Mouse (Mus musculus): Measurements from ENCODE around the gene Tmem147. TPM values are rescaled to one million over a fixed set of nuclear protein-coding genes. Genes with fewer than 3 reads are reported as not detected.
"Not testable (repeated sequence)": the region's sequence is repeated elsewhere in the genome, so short reads cannot be mapped to it uniquely, and the experiment has no call there.

Tmem147 gene
- polyA plus RNA-seq, 1 experiment from 2014 or later: 192 TPM

GRCm38 (mm10) chr7:30749824-30750606 lies 20.7 kb upstream of the Tmem147 start:
- Histone ChIP-seq H3K9me3 (replicated peaks) (peaks cover 1% of the 10 kb centered on the region; the same call in 1 of the 2 replicates), H3K4me2 (no peak overlapping the region), H3K4me1 (peaks cover 23% of the 10 kb centered on the region), H3K27me3 (no peaks in the 10 kb centered on the region), H3K9ac (no peak overlapping the region), H3K36me3 (peaks cover 4% of the 10 kb centered on the region; the same call in 1 of the 2 replicates), H3K27ac (0 out of 2 replicates have a peak overlapping the region, but pooled peaks have one; percentile 4), H3K4me3 (replicated peaks) (no peak overlapping the region)
- ATAC-seq (replicated peaks; ENCODE audit: low FRiP score): peak; percentile 71
- WGBS: 61% methylated on average over 13 of the region's 13 CpGs

GRCm38 (mm10) chr7:30747525-30748204 lies 18.3 kb upstream of the Tmem147 start:
- Histone ChIP-seq H3K9me3 (replicated peaks) (no peaks in the 10 kb centered on the region), H3K4me1 (peaks cover 28% of the 10 kb centered on the region), H3K4me3 (replicated peaks) (no peak overlapping the region), H3K4me2 (no peak overlapping the region), H3K9ac (no peak overlapping the region), H3K36me3 (no peaks in the 10 kb centered on the region), H3K27me3 (no peaks in the 10 kb centered on the region), H3K27ac (no peak overlapping the region)
- 79% methylated on average over 7 of the region's 7 CpGs for WGBS
- ATAC-seq (replicated peaks; ENCODE audit: low FRiP score): no peak

GRCm38 (mm10) chr7:30744022-30744598 lies 14.8 kb upstream of the Tmem147 start:
- Histone ChIP-seq H3K27ac (no peak overlapping the region), H3K9ac (no peak overlapping the region), H3K4me2 (no peak overlapping the region), H3K9me3 (replicated peaks) (no peaks in the 10 kb centered on the region), H3K4me1 (peaks cover 5% of the 10 kb centered on the region; the same call in 1 of the 2 replicates), H3K27me3 (no peaks in the 10 kb centered on the region), H3K4me3 (replicated peaks) (no peak overlapping the region), H3K36me3 (0 out of 2 replicates have a peak, but pooled peaks cover 7% of the 10 kb centered on the region)
- WGBS: 32% methylated on average over 4 of the region's 4 CpGs
- no peak for ATAC-seq (replicated peaks; ENCODE audit: low FRiP score)

GRCm38 (mm10) chr7:30743617-30744016 lies 14.3 kb upstream of the Tmem147 start, which contains the start of gene Gapdhs:
Gapdhs (minus strand) TSS chr7:30743681.
- H3K4me3 ChIP-seq (replicated peaks); H3K27ac ChIP-seq; H3K4me1 ChIP-seq; ATAC-seq (replicated peaks; ENCODE audit: low FRiP score); H3K4me2 ChIP-seq; H3K36me3 ChIP-seq; H3K27me3 ChIP-seq; H3K9me3 ChIP-seq (replicated peaks); H3K9ac ChIP-seq: not testable (repeated sequence)
- 89% methylated on average over 3 of the region's 4 CpGs for WGBS

- WGBS: 79% methylated on average over 2 of the region's 2 CpGs
- not testable (repeated sequence) for ATAC-seq (replicated peaks; ENCODE audit: low FRiP score); H3K4me3 ChIP-seq (replicated peaks)
These were observed 13.2 kb upstream of the Tmem147 start for GRCm38 (mm10) chr7:30742570-30742969.

GRCm38 (mm10) chr7:30736211-30736610 lies 6.9 kb upstream of the Tmem147 start:
- WGBS: 90% methylated on average over 3 of the region's 3 CpGs
- no peak for ATAC-seq (replicated peaks; ENCODE audit: low FRiP score)
- Histone ChIP-seq H3K36me3 (peaks cover 59% of the 10 kb centered on the region), H3K27ac (no peak overlapping the region), H3K27me3 (no peaks in the 10 kb centered on the region), H3K9me3 (replicated peaks) (no peaks in the 10 kb centered on the region), H3K4me2 (no peak overlapping the region), H3K4me1 (no peaks in the 10 kb centered on the region), H3K4me3 (replicated peaks) (no peak overlapping the region), H3K9ac (no peak overlapping the region)

More at GRCm38 (mm10) chr7:30742570-30742969, 13.2 kb upstream of the Tmem147 start:
- not testable (repeated sequence) for H3K27me3 ChIP-seq; H3K27ac ChIP-seq; H3K9me3 ChIP-seq (replicated peaks); H3K9ac ChIP-seq; H3K4me2 ChIP-seq; H3K4me1 ChIP-seq
- H3K36me3 ChIP-seq: 0 out of 2 replicates have a peak, but pooled peaks cover 12% of the 10 kb centered on the region

- Histone ChIP-seq H3K4me2 (peak overlapping the region; percentile 65), H3K9ac (peak overlapping the region; percentile 61), H3K4me1 (peaks cover 21% of the 10 kb centered on the region), H3K36me3 (peaks cover 49% of the 10 kb centered on the region), H3K27ac (peak overlapping the region; percentile 91), H3K4me3 (replicated peaks) (peak overlapping the region; percentile 87)
- H3K27me3 ChIP-seq; ATAC-seq (replicated peaks; ENCODE audit: low FRiP score); H3K9me3 ChIP-seq (replicated peaks): not testable (repeated sequence)
- WGBS: 21% methylated on average over 16 of the region's 22 CpGs
These were observed 853 bp upstream of the Tmem147 start for GRCm38 (mm10) chr7:30730064-30730722.

- peak overlapping the region; percentile 87 for H3K4me3 ChIP-seq (replicated peaks)
- H3K36me3 ChIP-seq: peaks cover 40% of the 10 kb centered on the region
- no peaks in the 10 kb centered on the region for H3K27me3 ChIP-seq
- peak overlapping the region; percentile 65 for H3K4me2 ChIP-seq
- H3K9ac ChIP-seq: peak overlapping the region; percentile 61
- ATAC-seq (replicated peaks; ENCODE audit: low FRiP score): peak; percentile 54
- no peaks in the 10 kb centered on the region for H3K9me3 ChIP-seq (replicated peaks)
- peaks cover 21% of the 10 kb centered on the region for H3K4me1 ChIP-seq
- peak overlapping the region; percentile 91 for H3K27ac ChIP-seq
- WGBS: 6% methylated on average over 26 of the region's 26 CpGs
These were observed 473 bp downstream of the Tmem147 start for GRCm38 (mm10) chr7:30728739-30729395.

- peak overlapping the region; percentile 61 for H3K9ac ChIP-seq
- H3K36me3 ChIP-seq: peaks cover 37% of the 10 kb centered on the region
- H3K9me3 ChIP-seq (replicated peaks): no peaks in the 10 kb centered on the region
- no peaks in the 10 kb centered on the region for H3K27me3 ChIP-seq
- no peak for ATAC-seq (replicated peaks; ENCODE audit: low FRiP score)
- no peak overlapping the region for H3K27ac ChIP-seq
- H3K4me3 ChIP-seq (replicated peaks): peak overlapping the region; percentile 87
- 77% methylated on average over 6 of the region's 6 CpGs for WGBS
- H3K4me2 ChIP-seq: peak overlapping the region; percentile 65
- H3K4me1 ChIP-seq: peaks cover 21% of the 10 kb centered on the region
These were observed 1.1 kb downstream of the Tmem147 start for GRCm38 (mm10) chr7:30728214-30728613.

- peaks cover 8% of the 10 kb centered on the region for H3K4me1 ChIP-seq
- no peak overlapping the region for H3K27ac ChIP-seq
- 0 out of 2 replicates have a peak, but pooled peaks cover 3% of the 10 kb centered on the region for H3K27me3 ChIP-seq
- H3K4me2 ChIP-seq: no peak overlapping the region
- H3K9me3 ChIP-seq (replicated peaks): no peaks in the 10 kb centered on the region
- no peak for ATAC-seq (replicated peaks; ENCODE audit: low FRiP score)
- H3K9ac ChIP-seq: no peak overlapping the region
- H3K4me3 ChIP-seq (replicated peaks): no peak overlapping the region
- 71% methylated on average over 6 of the region's 6 CpGs for WGBS
- H3K36me3 ChIP-seq: peaks cover 21% of the 10 kb centered on the region
These were observed 5.9 kb downstream of the Tmem147 start for GRCm38 (mm10) chr7:30723274-30723953.

GRCm38 (mm10) chr7:30721286-30721685 lies 8.1 kb downstream of the Tmem147 start:
- ATAC-seq (replicated peaks; ENCODE audit: low FRiP score): no peak
- H3K36me3 ChIP-seq: peaks cover 7% of the 10 kb centered on the region; the same call in 1 of the 2 replicates
- H3K9me3 ChIP-seq (replicated peaks): no peaks in the 10 kb centered on the region
- peaks cover 14% of the 10 kb centered on the region for H3K4me1 ChIP-seq
- no peak overlapping the region for H3K4me2 ChIP-seq
- peaks cover 23% of the 10 kb centered on the region for H3K27me3 ChIP-seq
- no peak overlapping the region for H3K9ac ChIP-seq
- H3K4me3 ChIP-seq (replicated peaks): no peak overlapping the region
- WGBS: 80% methylated on average over 7 of the region's 7 CpGs
- no peak overlapping the region for H3K27ac ChIP-seq

Data from kidney, embryonic 15.5 days (tissue).